Mouse (Mus musculus): ENCODE data around the gene Olfr357.

GRCm38 (mm10) chr2:37009235-37009634 is 15.6 kb downstream of the Olfr357 start, which contains the start of gene Olfr358:
- TF ChIP-seq CTCF (IDR thresholded peaks at IDR 0.05; ENCODE audit: low read depth) (no peak), EP300 (IDR thresholded peaks at IDR 0.05; ENCODE audit: low read depth) (no peak)
